Mouse (Mus musculus): ENCODE measurements around the gene Pgc.
A peak's percentile ranks its signal among the peaks of the same experiment; 100 is the strongest.

Pgc gene

DNA sequence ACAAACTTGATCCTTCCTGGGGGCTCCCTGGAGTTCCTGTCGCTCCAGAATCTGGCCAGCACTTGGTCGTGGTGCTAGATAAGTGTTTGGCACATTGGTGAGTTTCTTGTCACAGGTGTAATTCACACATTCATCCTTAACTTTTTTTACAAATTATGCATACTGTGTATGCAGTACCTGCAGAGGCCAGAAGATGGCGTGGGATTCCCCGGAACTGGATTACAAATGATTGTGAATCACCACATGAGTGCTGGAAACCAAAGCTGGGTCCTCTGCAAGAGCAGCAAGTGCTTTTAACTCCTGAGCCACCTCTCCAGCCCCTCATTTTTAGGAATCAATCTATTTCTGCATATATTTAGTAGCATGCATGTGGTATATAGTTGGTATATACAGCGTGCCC is 25.2 kb downstream of the Pgc start:
- DNase-seq = no peak

- DNase-seq = no peak
Measured at GRCm38 (mm10) chr17:47753130-47753775, 26.6 kb downstream of the Pgc start.

- no peak for DNase-seq
Measured at GRCm38 (mm10) chr17:47754246-47754645, 27.6 kb downstream of the Pgc start.

DNA sequence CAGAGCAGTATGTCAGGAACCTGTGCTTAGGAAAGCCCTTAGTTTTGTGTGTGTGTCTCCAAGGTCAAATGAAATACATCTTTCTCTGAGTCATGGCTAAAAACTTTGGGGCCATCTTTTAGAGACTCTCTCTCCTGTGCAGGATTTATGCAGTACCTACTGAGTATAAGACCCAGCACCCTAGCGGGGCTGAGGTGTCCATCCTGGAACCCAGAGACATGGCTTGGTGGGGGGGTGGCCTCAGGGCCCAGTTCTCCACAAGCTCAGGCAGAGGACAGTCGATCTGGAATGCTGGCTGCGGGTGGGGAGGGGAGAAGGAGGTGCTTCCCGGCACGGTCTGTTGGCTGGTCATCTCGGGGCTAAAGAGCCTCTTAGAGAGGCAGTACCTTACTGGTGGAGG is 29.7 kb downstream of the Pgc start:
- DNase-seq = no peak

GRCm38 (mm10) chr17:47757056-47757610 is 30.5 kb downstream of the Pgc start:
- no peak for DNase-seq

- DNase-seq = peak; percentile 51 to 53
Measured at GRCm38 (mm10) chr17:47759702-47760410, 33.2 kb downstream of the Pgc start.

- DNase-seq = no peak
Measured at GRCm38 (mm10) chr17:47762028-47762427, 35.4 kb downstream of the Pgc start.

DNA sequence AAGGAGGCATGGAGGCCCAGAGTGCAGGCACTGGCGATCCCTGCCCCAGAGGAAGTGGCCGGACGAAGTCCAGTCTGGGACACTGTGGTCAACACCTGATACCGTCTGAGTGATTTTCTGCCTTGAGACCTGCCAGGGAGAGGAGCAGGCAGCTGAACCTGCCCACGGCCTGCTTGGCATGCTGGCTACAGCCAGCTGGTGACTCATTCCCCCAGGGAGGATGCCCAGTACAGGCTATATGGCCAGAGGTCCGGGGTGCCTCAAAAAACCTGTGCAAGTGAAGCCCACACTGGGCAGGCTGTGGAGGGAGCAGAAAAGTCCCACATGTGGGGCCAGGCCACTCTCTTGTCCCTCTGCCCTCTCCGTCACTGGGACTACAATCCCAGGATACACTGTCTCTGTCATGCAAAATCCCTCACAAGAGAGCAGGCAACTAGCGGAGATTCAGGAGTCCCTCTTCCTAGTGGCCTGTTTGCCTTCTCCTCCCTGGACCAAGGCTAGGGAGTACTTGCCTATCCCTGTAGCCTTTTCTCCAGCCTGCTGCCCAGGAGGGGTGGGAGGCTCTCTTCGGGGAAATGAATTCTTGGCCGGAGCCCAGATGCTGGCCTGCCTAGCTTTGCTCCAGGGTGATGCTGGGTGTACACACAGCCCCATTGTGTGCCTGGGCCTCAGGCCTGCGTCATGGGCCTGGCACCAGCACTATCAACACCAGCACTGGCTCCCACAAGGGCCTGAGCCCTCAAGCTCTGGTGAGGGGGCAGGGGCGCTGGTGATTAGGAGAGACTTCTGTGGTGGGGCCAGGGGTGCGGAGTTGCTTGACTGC is 36.1 kb downstream of the Pgc start:
- DNase-seq = peak; percentile 56 to 60

- no peak for DNase-seq
Measured at GRCm38 (mm10) chr17:47765986-47766385, 39.3 kb downstream of the Pgc start.

DNA sequence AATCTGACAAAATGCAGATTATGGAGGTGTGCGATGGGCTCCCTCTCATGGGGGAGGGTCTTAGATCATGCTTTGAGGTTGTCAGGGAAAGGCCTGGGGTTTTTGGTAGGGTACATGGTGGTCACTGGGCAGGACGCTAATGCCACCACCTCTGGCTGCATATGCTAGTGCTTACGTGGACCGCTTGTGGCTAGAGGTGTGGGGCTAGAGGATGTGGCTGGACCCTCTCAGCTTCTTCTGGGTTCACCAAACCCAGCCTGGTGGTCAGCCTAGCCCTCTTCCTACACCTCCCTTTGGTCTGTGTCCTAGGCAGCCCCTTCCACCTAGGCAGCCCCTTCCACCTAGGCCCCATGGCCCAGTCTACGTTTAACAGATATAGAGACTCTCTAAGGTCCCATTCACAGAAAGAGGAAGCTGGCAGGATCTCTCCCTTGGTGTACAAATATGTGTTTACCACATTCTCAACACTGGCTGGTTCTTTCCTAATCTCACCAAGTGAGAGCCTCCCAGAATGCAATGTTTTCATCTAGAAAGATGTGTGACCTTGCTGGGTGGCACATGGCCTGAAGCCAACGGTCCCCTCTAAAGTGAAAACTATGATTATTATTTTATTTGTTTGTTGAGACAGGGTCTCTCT is 39.9 kb downstream of the Pgc start:
- DNase-seq = no peak

GRCm38 (mm10) chr17:47767081-47767455 is 40.4 kb downstream of the Pgc start:
- DNase-seq = no peak

- DNase-seq = no peak
Measured at GRCm38 (mm10) chr17:47767456-47768141, 41.0 kb downstream of the Pgc start.

- no peak for DNase-seq
Measured at GRCm38 (mm10) chr17:47768707-47769276, 42.1 kb downstream of the Pgc start.

GRCm38 (mm10) chr17:47769389-47770299 is 43.0 kb downstream of the Pgc start:
- DNase-seq = no peak

DNA sequence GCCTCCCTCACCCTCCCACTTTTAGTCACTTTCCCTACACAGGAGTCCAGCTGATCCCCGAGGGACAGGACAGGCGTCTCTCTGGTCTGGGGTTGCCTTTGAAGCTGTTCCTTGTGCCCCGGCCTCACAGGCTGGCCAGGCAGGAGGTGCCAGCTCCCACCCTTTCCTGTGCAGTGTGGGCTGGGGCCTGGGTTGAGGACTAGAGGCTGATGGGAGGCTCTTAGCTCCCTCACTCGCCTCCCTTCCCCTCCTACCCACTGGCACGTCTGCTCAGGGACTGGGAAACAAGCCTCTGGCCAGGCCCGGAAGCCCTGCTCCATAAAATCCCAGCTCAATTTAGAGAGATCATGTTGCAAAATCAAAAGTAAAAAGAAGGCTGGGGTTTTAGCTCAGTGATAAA is 47.0 kb downstream of the Pgc start:
- no peak for DNase-seq

DNA sequence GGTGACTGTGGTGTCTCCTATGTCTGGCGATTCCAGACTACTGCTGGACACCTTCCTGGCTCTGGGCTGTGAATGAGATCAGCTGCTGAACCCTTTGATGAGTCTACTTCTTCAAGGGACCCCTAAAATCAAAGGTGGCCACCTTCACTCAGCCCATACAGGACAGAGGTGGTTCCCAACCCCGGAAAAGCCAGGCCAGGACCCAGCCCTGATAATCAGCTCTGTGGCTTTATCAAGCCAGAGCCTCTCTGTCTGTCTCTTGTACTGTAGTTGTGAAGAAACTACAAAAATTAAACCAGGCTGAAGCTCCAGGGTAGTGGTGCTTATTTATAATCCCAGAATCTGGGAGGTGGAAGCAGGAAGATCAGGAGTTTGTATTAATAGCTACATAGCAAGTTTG is 50.5 kb downstream of the Pgc start:
- DNase-seq = no peak

DNA sequence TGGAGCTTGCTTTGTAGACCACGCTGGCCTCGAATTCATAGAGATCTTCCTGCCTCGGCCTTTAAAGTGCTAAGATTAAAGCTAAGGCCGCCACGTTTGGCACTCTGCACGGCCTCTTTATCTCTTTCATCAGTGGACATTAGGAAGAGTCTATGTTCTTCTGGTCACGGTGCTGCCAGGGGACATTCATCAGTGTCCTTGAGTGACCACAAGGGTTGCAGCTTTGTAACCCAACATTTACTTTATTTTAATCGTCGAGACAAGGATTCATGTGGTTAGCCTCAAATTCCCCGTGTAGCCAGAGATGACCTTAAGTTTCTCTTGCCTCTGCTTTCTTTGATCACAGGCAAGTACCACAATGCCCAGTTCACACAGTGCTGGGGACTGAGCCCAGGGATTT is 53.8 kb downstream of the Pgc start:
- DNase-seq = no peak

DNA sequence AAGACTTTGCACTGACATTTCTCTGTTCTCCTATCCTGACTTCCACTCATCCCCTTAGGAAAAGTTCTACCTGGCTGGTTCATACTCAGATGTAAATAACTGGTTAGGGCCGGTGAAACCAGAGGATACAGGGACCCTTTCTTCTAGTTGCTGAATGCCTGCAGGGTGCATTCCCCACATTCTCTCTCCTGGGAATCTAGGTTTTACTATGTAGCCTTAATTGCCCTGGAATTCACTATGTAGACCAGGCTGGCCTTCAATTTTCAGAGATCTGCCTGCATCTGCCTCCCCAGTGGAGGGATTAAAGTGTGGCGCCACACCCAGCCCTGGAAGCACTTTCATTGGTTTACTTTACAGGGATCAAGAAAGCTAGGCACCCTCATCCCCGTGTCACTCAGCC is 55.8 kb downstream of the Pgc start:
- DNase-seq = no peak

GRCm38 (mm10) chr17:47783445-47784223 is 57.0 kb downstream of the Pgc start:
- no peak for DNase-seq

Data from cerebellum, postnatal 36 days (tissue).